Mouse (Mus musculus): ENCODE results near the gene Bnip3.

DNA sequence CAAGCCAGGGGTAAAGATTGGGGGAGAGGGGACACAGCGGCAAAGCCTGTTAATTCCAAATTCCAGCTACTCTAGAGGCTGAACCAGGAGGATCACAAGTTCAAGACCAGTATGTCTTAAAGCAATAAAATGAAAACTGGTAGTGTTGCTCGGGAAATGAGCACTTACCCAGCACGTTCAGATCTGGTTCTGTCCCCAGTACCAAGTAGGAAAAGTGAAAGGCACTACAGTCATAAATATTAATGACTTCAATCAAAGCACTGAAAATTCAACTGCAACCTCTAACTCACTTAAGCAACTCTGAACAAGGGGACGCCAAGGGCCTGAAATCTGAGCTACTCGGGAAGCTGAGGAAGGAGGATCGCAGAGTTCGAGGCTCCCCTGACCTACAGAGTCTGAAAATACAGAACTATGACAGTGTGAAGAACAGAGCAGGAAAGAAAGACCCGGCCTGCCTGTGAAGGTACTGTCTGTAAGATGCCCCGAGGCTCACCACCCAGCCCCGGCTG lies 497 bp downstream of the Bnip3 start:
- TF ChIP-seq CTCF (conservative IDR thresholded peaks at IDR 0.05; ENCODE audit: insufficient read depth, insufficient read length, low read depth, low read length) (no peak), POLR2A (IDR thresholded peaks at IDR 0.05; ENCODE audit: low read depth, low read length) (no peak)
